Mouse (Mus musculus) CD4-positive, CD25-positive, alpha-beta regulatory T cell, adult 4 months (primary cell): ENCODE measurements around the gene Vmn2r51. TPM values are rescaled to one million over a fixed set of nuclear protein-coding genes. Genes with fewer than 3 reads are reported as not detected.
"Not testable (repeated sequence)": the region's sequence is repeated elsewhere in the genome, so short reads cannot be mapped to it uniquely, and the experiment has no call there.

Source experiments
- ATAC-seq: one replicate; pipeline ENCODE4 v1.8.0; 2017
- polyA plus RNA-seq, 2 experiments: library from polyadenylated mRNA; unstranded; fragments of 100-300 nt; shearing (Covaris generic); gene quantifications; one replicate each; pipeline ENCODE4 v1.2.1; 2017

The Vmn2r51 gene
- polyA plus RNA-seq, result not detected

GRCm38 (mm10) chr7:10105641-10106040, at the start of gene Vmn2r51:
Gene Vmn2r51, minus strand, starts transcription at chr7:10105741.
- not testable (repeated sequence) for ATAC-seq

GRCm38 (mm10) chr7:10053196-10053595, 52.3 kb downstream of the Vmn2r51 start, which contains the start of gene Vmn2r50:
Gene Vmn2r50, minus strand, starts transcription at chr7:10053296.
- ATAC-seq, result not testable (repeated sequence)

Other genes with a start within 250 kb of the Vmn2r51 start
- not detected for gene Vmn2r48, start 152.2 kb downstream of the Vmn2r51 start, polyA plus RNA-seq
- gene Vmn2r49, start 113.5 kb downstream of the Vmn2r51 start, polyA plus RNA-seq, result not detected
- gene Vmn2r50, start 52.4 kb downstream of the Vmn2r51 start, polyA plus RNA-seq, result not detected
- not detected for gene Vmn2r52, start 70.8 kb upstream of the Vmn2r51 start, polyA plus RNA-seq
- not detected for gene Vmn1r66, start 172.3 kb upstream of the Vmn2r51 start, polyA plus RNA-seq